Mouse (Mus musculus): Measurements from ENCODE around the gene Gtf3c1.
"Not testable (repeated sequence)": the region's sequence is repeated elsewhere in the genome, so short reads cannot be mapped to it uniquely, and the experiment has no call there.

The Gtf3c1 gene

DNA sequence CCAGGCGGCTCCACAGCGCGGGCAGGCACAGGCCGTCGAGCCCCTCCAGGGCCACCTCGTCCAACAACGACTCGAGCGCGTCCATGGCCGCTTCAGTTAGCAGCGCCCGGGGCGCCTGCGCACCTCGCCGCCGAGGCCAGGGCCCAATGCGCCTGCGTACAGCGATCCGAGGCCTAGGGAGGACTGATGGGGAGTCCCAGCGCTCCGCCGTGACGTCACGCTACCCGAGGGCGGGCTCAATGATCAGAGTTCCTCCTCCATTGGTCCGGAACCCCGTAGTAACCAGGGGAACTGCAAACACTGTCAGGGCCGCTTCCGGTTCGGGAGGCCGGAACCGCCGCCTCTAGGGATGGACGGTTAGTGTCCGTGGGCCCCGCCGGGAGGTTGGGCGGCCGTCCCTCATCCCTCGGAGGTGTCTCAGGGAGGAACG is at the start of gene Gtf3c1, which contains the start of gene D430042O09Rik:
TSS of gene Gtf3c1 (minus strand) at position 188 of the 430 bp plus-strand sequence.
TSS of gene D430042O09Rik (plus strand) at position 296 of the 430 bp plus-strand sequence.
- peak; percentile 99 to 100 for DNase-seq

DNA sequence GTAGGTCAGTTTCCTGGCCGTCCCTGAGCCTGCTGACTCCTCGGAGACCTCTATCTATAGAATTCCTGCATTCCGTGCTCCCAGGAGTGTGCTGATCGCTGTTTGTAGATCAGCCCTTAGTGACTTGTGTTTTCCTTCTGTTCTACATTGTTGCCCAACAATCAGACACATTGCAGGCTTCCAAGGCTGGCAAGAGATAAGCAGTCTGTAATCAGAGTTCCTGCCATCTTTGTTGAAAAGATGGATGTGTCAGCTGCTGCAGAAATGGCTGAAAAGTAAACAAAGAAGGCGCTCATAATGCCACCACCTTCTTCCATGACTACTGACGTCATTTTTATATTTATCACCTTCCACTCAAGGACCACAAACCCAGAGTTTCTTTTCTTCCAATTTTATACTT is 49.2 kb upstream of the Gtf3c1 start:
- no peak for DNase-seq

DNA sequence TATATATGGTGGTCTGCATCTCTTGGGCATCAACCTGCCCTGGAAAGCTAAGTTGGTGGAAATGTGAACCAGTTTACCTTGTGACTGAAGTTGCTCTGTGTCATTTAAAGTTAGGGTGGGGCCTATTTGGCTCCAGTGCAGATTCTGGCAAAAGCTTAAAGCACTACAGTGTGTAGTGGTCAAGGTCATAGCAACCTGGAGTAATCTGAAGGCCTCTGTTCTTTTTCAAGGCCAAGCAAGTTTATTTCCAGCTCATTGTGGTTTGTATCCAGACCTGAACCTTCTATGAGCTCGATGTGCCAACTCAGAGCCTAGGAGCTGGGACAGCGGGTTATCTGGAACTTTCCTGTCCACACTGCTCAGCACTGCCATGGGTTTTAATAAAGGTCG is 45.7 kb upstream of the Gtf3c1 start:
- DNase-seq: no peak

DNA sequence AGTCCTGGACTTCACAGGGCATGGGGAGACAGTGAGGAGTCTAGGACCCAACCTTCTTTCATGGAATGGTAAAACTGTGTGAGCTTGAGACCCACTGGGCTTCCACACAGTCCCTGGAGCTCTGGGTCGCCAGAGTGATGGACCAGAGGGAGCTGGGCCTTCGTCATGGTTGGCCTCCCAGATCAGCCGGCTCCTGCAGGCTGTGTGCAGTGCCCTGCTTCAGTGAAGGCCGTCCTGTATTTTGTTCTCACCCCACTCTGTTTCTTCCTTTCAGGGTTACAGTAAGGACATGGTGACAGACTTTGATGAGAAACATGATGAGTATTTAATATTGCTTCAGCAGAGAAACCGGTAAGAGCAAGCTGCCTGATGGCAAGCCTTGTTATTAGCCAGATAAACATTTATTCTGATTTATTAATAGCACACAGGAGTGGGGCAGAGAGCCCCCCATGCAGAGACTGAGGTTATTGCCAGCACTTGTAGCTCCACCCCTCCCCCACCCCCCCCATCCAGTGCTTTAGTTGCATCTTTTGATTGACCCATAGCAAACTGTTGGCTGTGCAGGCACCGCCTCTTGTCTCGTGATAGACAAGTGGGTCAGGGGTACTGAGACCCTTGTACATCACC is 45.2 kb upstream of the Gtf3c1 start:
- DNase-seq: no peak

DNA sequence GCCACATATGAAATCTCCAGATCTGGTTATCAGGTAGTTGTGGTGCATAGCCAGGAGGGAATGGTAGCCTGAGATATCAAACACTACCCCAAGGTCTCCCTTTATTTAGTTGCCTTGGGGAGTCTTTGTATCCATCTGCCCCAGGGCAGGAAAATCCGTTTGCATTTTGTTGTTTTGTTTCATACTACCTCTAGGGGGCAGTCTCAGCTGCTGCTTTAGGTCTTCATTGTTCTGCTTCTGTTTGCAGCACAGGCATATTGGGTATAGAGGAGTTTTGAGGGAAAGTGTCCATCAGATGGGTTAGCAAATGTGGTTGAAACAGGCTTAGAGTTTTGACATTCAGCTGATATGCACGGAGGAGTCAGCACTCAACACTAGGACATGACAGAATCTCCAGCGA is 40.6 kb upstream of the Gtf3c1 start:
- no peak for DNase-seq

DNA sequence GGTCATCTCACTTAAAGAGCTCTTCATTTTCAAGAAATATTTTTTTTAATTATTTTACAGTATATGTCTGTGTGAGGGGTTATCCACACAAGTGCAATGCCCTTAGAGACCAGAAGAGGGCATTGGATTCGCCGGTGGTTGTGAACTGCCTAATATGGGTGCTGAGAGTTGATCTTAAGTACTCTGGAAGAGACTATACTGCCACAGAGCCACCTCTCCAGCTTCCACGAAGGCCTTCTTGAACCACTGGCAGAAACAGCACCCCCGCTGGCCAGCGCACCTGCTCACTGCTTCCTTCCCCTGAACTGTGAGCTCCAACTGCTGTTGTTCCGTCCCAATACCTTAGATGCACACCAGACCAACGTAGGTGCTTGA is 39.7 kb upstream of the Gtf3c1 start:
- peak in 1 of 2 experiments; percentile 5 for DNase-seq

DNA sequence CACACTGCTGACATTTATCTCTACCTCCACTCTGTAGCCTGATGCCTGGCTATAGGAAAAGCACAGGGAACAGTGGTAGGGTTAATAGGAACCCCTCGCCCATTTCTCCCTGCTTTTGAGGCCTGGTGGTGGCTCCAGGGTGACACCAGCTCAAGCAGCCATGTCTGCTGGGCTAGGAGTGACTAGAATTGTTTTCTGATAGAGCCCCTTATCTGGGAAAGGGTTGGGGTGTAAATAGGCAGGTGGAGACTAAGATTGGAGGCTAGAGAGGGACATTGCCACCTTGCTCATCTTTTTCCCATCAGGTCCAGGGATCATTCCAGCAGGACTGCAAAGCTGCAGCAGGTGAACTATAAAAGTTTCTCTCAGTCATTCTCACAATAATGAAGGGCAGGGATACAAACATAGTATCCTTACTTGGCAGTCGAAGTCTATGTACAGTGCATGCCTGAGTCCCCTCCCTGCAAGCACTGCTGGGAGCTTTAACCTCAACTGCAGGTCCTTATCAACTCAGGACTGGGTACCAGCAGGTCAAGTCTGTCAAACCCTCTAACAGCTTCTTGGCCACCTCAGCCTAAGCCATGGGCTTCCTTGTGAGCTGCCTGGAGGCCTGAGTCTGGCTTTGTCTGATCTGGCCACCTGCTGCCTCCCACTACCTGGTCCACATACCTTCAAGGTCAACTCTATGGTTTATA is 39.2 kb upstream of the Gtf3c1 start:
- DNase-seq: no peak

- DNase-seq: no peak
Observed at GRCm38 (mm10) chr7:125744774-125745173, 37.2 kb upstream of the Gtf3c1 start.

DNA sequence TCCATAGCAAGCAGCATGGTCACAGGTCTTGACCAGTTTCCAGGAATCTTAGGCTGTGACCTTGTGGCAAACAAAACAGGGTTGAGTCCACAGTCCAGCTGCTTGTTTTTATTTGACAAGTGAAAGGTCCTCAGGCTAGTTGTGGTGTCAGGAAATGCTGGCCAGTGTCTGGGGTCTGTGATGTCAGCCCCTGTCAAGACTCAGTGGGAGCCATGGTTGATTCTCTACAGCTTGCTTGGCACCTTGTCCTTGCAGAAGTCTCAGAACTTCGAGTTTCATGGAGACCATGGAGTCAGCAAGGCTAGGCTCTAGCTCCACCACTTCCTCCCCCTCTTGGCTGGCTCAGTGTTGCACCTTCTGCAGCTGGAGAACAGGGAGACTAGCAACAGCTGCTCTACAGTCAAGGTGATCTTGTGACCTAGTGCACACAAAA is 33.7 kb upstream of the Gtf3c1 start:
- DNase-seq: no peak

GRCm38 (mm10) chr7:125740521-125740920 is 32.9 kb upstream of the Gtf3c1 start:
- DNase-seq: no peak

GRCm38 (mm10) chr7:125736366-125737015 is 28.9 kb upstream of the Gtf3c1 start:
- DNase-seq: no peak

DNA sequence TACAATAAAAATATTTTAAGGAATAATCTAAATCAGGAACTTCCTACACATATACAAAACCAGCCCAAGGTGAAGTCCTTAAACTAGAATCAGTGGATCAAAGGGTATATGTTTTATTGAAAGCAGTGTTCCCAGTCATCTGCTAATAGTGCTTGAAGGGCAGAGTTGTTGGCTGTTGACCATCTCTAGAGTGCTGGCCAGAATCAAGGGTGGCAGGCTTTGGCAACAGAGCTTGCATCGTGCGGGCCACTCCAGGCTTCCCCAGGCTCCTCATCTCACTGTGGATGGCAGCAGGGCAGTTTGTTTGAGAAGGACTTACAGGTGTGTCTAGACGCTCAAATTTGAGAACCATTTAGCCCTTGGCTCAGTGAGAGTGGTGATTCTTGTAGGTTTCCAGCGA is 26.2 kb upstream of the Gtf3c1 start:
- DNase-seq: no peak

- DNase-seq: no peak
Observed at GRCm38 (mm10) chr7:125731679-125732078, 24.1 kb upstream of the Gtf3c1 start.

DNA sequence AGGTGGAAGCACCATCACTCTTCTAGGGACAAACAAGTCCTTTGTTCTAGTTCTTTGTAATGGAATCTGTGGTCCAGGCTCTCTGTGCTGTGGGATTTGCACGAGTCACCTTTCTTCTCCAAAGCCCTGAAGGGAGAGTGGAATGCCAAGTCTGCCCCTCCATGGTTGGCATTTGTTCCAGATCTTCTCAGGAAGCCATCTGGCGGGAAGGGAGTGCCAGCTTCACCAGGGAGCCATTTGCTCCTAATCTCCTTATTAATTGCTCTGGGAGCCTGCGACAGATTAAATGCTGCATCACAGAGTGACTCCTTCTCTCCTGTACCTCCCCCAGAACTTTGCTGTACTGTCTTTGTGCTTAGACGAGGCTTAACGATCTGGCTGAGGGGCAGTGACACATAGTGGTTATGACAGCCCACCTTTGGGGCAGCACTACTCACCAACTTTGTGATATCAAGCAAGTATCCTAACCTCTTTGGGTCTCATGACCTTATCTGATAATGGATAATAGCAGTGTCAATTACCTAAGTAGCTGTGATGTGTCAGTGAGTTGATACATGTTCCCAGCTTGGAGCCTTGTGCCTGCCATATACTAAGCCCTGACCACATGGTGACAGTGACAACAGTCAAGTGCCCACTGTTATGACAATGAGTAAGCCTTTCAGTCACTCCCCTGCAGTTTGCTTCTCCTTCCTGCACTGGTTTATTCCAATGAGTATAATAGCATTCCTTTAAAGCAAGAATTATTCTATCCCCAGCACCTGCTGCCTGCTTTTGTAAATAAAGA is 15.8 kb upstream of the Gtf3c1 start:
- DNase-seq: no peak

GRCm38 (mm10) chr7:125722127-125722526 is 14.5 kb upstream of the Gtf3c1 start:
- peak; percentile 13 to 19 for DNase-seq

GRCm38 (mm10) chr7:125721033-125721432 is 13.5 kb upstream of the Gtf3c1 start:
- no peak for DNase-seq

- no peak for DNase-seq
Observed at GRCm38 (mm10) chr7:125720370-125720769, 12.8 kb upstream of the Gtf3c1 start.

GRCm38 (mm10) chr7:125717612-125718011 is 10.0 kb upstream of the Gtf3c1 start:
- DNase-seq: no peak

GRCm38 (mm10) chr7:125716724-125717123 is 9.1 kb upstream of the Gtf3c1 start:
- DNase-seq: no peak

DNA sequence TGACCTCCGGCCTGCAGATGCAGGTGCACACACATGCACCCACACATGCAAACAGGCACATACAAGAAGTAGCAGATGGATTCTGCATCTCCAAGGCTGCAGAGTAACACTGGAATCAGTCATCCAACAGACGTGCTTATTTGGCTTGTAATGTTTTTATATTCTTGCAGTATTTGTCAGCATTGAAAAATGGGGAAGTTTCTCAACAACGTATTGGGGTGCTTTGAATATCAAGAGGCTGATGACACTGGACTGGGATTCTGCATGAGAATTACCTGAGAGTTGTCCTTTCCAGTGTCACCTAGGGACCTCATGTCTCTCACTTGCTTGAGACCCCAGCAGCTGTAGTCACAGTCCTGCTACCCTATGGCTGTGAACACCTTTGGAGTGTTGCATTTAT is 7.2 kb upstream of the Gtf3c1 start:
- no peak for DNase-seq

- not testable (repeated sequence) for DNase-seq
Observed at GRCm38 (mm10) chr7:125713542-125714055, 6.0 kb upstream of the Gtf3c1 start.

- no peak for DNase-seq
Observed at GRCm38 (mm10) chr7:125708100-125708499, 520 bp upstream of the Gtf3c1 start.

- DNase-seq: peak; percentile 70 to 81
Observed at GRCm38 (mm10) chr7:125707186-125707585, 394 bp downstream of the Gtf3c1 start.

Measured in thymus, postnatal 36 days (tissue).